Mouse (Mus musculus): ENCODE measurements around the gene Ifitm2. TPM values are rescaled to one million over a fixed set of nuclear protein-coding genes. Genes with fewer than 3 reads are reported as not detected.
"Not testable (repeated sequence)": the region's sequence is repeated elsewhere in the genome, so short reads cannot be mapped to it uniquely, and the experiment has no call there.

Ifitm2 gene
- polyA plus RNA-seq, 1 experiment: 1,180 TPM

DNA sequence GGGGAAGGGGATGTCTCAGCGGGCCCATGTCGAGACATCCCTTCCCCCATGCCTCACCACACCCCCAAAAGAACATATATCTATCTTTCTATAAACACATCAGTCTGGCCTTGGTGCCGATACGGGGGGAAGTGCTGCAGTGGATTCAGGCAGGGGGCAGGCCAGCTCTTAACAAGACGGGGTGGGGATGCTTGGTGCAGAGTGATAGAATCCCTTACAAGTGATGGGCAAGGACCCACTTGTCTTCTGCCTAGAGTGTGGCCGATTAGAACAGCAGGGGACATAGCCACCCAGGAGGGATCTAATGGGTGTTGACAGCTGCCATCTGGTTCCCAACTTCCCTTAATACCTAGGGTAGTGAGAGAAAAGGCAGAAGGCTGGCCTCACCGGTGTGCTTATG is 15.1 kb upstream of the Ifitm2 start:
- Histone ChIP-seq H3K4me1 (ENCODE audit: control insufficient read depth, insufficient read depth, low read length) (peaks cover 9% of the 10 kb centered on the region), H3K4me3 (replicated peaks; ENCODE audit: extremely low read depth, low read depth, low read length) (no peak overlapping the region)
- WGBS: 48% methylated on average over 7 of the region's 7 CpGs
- no peak for TF ChIP-seq POLR2A (IDR thresholded peaks at IDR 0.05; ENCODE audit: borderline replicate concordance, extremely low read depth, low read depth, low read length)
- TF ChIP-seq CTCF (IDR thresholded peaks at IDR 0.05; ENCODE audit: insufficient read depth, low read length): no peak
- DNase-seq: no peak

DNA sequence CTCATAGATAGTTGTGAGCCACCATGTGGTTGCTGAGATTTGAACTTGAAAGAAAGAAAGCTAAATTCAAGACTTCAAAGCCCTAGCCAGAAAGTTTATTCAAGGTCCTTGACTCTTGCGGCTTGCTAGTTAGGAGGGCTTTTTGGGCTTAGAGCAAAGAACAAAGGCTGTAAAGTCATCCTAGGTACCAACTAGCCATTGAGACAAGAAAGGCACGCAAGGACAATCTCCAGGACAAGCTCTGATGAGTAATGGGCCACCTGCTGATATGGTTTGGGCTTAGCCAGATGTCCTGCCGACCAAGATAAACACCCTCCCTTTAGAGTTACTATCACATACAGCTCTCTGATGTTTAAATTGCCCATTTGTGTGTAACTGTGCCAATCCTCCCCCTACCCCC is 12.9 kb upstream of the Ifitm2 start:
- not testable (repeated sequence) for H3K4me1 ChIP-seq (ENCODE audit: control insufficient read depth, insufficient read depth, low read length); DNase-seq; H3K4me3 ChIP-seq (replicated peaks; ENCODE audit: extremely low read depth, low read depth, low read length)
- 47% methylated on average over 3 of the region's 3 CpGs for WGBS

DNA sequence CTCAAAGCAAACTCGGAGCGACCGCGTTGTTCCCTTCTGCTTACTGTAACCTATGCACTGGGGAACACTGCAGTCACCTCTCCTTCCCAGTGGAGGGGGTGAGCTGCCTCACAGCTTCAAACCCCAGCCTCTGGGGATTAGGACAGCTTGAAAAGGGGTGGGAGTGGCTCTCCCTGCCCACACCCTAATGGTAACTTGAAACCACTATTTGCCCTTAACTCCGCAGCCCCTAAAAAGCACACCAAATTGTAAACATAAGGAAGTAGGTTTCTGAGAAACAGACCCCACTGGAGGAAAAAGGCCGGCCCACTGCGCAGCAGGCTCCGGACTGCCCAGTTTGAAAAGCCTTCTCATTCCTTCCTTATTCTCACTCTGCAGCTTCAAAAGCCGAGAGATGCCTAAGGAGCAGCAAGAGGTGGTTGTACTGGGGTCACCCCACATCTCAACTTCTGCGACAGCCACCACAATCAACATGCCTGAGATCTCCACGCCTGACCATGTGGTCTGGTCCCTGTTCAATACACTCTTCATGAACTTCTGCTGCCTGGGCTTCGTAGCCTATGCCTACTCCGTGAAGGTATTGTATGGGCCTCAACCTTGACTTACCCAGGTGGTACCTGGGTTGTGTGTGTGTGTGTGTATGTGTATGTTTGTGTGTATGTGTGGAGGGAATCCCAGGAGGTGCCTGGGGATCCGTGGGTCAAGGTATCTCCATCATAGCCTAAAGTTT is 12.2 kb upstream of the Ifitm2 start:
- WGBS: 24% methylated on average over 14 of the region's 14 CpGs
- Histone ChIP-seq H3K4me3 (replicated peaks; ENCODE audit: extremely low read depth, low read depth, low read length) (peak overlapping the region; percentile 40), H3K4me1 (ENCODE audit: control insufficient read depth, insufficient read depth, low read length) (peaks cover 9% of the 10 kb centered on the region)
- TF ChIP-seq POLR2A (IDR thresholded peaks at IDR 0.05; ENCODE audit: borderline replicate concordance, extremely low read depth, low read depth, low read length): no peak
- 0 out of 2 replicates have a peak, but pooled peaks have one; percentile 1 for TF ChIP-seq CTCF (IDR thresholded peaks at IDR 0.05; ENCODE audit: insufficient read depth, low read length)
- no peak for DNase-seq

DNA sequence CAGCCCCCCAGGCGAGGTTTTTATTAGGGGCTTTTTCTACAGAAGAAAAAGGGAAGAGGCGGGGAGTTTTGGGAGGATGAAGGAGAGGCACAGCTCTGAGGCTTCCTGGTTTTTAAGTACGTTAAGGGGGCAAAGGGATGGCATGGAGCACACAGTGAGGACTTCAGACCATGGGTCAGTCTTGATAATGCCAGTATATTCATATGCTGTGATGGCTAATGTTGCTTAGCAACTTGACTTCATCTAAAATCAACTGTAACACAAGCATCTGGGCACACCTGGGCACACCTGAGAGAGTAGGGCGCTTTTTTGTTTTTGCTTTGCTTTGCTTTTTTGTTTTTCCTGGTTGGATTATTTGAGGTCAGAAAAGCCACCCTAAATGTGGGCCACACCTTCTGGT is 11.1 kb upstream of the Ifitm2 start, which contains the start of gene Ifitm1:
Ifitm1 (plus strand) TSS at position 301 of the 400 bp plus-strand sequence.
- DNase-seq: no peak

DNA sequence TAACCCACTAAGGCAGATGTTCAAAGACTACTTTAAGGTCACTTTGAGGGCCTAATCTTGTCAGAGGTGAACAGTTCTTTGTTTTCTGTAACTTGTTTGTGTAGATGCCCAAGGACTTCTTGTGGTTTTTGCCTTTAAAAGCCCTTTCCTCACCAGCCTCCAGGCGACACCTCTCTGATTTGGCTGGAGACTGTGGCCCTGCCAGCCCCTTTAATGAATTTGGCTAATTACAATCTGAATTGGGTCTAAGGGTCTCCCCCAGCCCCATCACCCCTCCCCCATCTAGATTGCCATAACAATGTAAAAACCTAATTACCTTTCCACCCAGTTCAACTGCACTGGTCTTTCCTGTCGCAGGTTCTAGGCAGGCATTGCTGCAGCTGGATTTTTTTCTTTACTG is 6.9 kb upstream of the Ifitm2 start:
- 92% methylated on average over 2 of the region's 2 CpGs for WGBS

More for the DNA sequence above, 11.1 kb upstream of the Ifitm2 start, which contains the start of gene Ifitm1:
- Histone ChIP-seq H3K4me3 (replicated peaks; ENCODE audit: extremely low read depth, low read depth, low read length) (no peak within 1 kb of the TSS), H3K4me1 (ENCODE audit: control insufficient read depth, insufficient read depth, low read length) (peaks cover 9% of the 10 kb centered on the region)
- TF ChIP-seq POLR2A (IDR thresholded peaks at IDR 0.05; ENCODE audit: borderline replicate concordance, extremely low read depth, low read depth, low read length) (no peak), CTCF (IDR thresholded peaks at IDR 0.05; ENCODE audit: insufficient read depth, low read length) (no peak)
- WGBS: 89% methylated on average over 4 of the region's 4 CpGs

DNA sequence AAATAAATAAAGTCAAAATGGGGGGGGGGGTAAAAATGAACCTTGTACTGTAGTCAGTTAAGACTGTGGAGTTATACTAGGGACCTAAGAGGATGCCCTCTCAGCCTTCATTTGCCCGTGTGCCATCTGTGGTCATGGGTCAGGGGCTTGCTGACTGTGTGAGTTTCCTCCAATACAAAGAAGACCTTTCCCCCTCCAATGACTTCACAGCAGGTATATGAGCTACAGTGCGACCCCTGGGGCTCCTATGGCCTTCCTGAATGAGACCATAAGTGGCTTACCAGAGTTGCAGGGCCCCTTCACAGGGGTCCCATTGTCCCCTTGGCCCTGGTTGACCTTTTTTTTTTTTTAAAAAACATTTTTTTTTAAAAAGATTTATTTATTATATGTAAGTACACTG is 5.6 kb upstream of the Ifitm2 start:
- DNase-seq: no peak
- Histone ChIP-seq H3K4me3 (replicated peaks; ENCODE audit: extremely low read depth, low read depth, low read length) (no peak overlapping the region), H3K4me1 (ENCODE audit: control insufficient read depth, insufficient read depth, low read length) (peaks cover 7% of the 10 kb centered on the region; the same call in 1 of the 2 replicates)
- 94% methylated on average over 2 of the region's 2 CpGs for WGBS
- TF ChIP-seq CTCF (IDR thresholded peaks at IDR 0.05; ENCODE audit: insufficient read depth, low read length) (no peak), POLR2A (IDR thresholded peaks at IDR 0.05; ENCODE audit: borderline replicate concordance, extremely low read depth, low read depth, low read length) (no peak)

More for the DNA sequence above, 6.9 kb upstream of the Ifitm2 start:
- no peak for DNase-seq
- H3K4me1 ChIP-seq (ENCODE audit: control insufficient read depth, insufficient read depth, low read length): peaks cover 2% of the 10 kb centered on the region; the same call in 1 of the 2 replicates
- H3K4me3 ChIP-seq (replicated peaks; ENCODE audit: extremely low read depth, low read depth, low read length): no peak overlapping the region
- TF ChIP-seq CTCF (IDR thresholded peaks at IDR 0.05; ENCODE audit: insufficient read depth, low read length) (no peak), POLR2A (IDR thresholded peaks at IDR 0.05; ENCODE audit: borderline replicate concordance, extremely low read depth, low read depth, low read length) (no peak)

DNA sequence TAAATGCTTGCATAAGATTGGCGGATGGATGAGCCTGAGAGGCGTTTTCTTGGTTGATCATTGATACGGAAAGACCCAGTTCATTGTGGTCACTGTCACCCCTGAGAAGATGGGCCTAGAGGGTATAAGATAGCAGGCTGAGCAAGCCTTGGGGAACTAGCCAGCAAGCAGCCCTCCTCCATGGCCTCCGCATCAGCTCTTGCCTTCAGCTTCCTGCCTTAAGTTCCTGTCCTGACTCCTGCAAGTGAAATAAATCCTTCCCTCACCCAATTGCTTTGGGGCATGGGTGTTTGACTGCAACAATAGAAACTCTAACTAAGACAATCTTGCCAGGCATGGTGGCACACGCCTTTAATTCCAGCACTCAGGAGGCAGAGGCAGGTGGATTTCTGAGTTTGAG is 4.2 kb upstream of the Ifitm2 start:
- whole genome bisulfite sequencing: 80% methylated on average over 5 of the region's 5 CpGs
- H3K4me3 ChIP-seq (replicated peaks; ENCODE audit: extremely low read depth, low read depth, low read length): no peak overlapping the region
- TF ChIP-seq POLR2A (IDR thresholded peaks at IDR 0.05; ENCODE audit: borderline replicate concordance, extremely low read depth, low read depth, low read length) (no peak), CTCF (IDR thresholded peaks at IDR 0.05; ENCODE audit: insufficient read depth, low read length) (no peak)

DNA sequence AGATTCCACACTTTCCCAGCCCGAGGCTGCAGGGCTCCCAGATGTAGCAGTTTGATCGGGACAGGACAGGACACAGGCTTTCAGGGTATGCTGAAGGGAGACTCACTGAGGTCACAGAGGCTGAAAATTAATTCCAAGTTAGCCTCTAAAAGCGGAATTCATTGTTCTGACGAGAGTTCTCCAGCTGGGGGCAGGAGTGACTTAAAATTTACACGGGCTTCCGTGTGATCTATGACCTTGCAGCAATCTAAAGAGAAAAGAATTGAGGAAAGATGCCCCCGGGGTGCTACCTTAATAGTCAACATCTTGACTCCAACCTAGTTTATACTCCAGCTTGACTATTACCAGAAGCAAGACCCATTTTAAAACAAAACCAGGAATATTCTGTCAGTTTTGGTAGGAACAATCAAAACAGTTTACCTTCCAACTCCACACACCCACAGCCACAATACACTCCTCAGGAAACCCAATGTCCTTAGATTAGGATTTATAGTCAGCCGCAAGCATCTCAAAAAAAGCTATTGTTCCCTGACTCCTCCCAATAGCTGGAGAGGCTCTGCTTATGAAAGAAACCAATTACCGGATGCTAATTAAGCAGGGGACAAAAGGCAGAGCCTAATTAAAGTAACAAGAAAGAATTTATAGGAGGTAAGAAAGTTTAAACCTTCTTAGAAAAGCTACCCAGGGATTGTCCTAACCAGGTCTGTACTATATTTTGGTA is 3.6 kb upstream of the Ifitm2 start:
- WGBS: 10% methylated on average over 9 of the region's 9 CpGs
- peaks cover 11% of the 10 kb centered on the region for H3K4me1 ChIP-seq (ENCODE audit: control insufficient read depth, insufficient read depth, low read length)
- no peak for DNase-seq
- no peak overlapping the region for H3K4me3 ChIP-seq (replicated peaks; ENCODE audit: extremely low read depth, low read depth, low read length)
- TF ChIP-seq POLR2A (IDR thresholded peaks at IDR 0.05; ENCODE audit: borderline replicate concordance, extremely low read depth, low read depth, low read length): no peak
- 0 out of 2 replicates have a peak, but pooled peaks have one; percentile 7 for TF ChIP-seq CTCF (IDR thresholded peaks at IDR 0.05; ENCODE audit: insufficient read depth, low read length)

More for the DNA sequence above, 4.2 kb upstream of the Ifitm2 start:
- H3K4me1 ChIP-seq (ENCODE audit: control insufficient read depth, insufficient read depth, low read length): peaks cover 11% of the 10 kb centered on the region
- DNase-seq: no peak

DNA sequence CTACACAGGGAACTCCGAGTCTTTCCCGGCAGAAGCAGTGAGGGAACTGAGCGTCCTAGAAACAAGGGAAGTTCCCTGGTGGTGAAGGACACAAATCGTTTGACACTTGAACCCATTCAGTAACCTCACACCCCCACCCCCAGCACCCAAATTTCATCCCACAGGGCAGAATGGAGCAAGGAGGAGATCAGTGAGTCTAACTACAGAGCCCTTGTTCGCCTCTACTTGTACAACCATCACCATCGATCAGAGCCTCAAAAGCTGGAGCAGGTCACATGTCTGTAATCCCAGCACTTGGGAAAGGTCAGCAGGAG is 726 bp upstream of the Ifitm2 start:
- no peak overlapping the region for H3K4me3 ChIP-seq (replicated peaks; ENCODE audit: extremely low read depth, low read depth, low read length)
- WGBS: 43% methylated on average over 6 of the region's 6 CpGs
- H3K4me1 ChIP-seq (ENCODE audit: control insufficient read depth, insufficient read depth, low read length): peaks cover 25% of the 10 kb centered on the region
- no peak for DNase-seq
- TF ChIP-seq POLR2A (IDR thresholded peaks at IDR 0.05; ENCODE audit: borderline replicate concordance, extremely low read depth, low read depth, low read length): peak; percentile 39; the same call in 1 of the 2 replicates
- no peak for TF ChIP-seq CTCF (IDR thresholded peaks at IDR 0.05; ENCODE audit: insufficient read depth, low read length)

DNA sequence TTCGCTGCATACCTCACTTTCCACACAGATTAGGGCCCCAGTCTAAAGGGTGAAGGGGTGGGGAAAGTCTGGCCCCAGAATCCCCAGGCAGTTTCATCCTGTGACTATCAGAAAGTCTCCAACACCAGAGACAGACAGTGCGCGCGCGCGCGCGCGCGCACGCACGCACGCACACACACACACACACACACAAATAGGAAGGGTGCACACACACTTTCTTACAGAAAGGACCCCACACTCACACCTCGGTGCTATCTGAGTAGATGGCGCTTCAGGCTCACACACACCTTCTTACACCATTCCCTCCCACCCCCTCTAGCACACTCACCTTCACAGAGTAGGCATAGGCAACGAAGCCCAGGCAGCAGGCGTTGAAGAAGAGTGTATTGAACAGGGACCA is 445 bp downstream of the Ifitm2 start:
- DNase-seq: no peak
- TF ChIP-seq POLR2A (IDR thresholded peaks at IDR 0.05; ENCODE audit: borderline replicate concordance, extremely low read depth, low read depth, low read length) (no peak), CTCF (IDR thresholded peaks at IDR 0.05; ENCODE audit: insufficient read depth, low read length) (no peak)
- H3K4me1 ChIP-seq (ENCODE audit: control insufficient read depth, insufficient read depth, low read length): peaks cover 36% of the 10 kb centered on the region

More for the DNA sequence above, 445 bp downstream of the Ifitm2 start:
- H3K4me3 ChIP-seq (replicated peaks; ENCODE audit: extremely low read depth, low read depth, low read length): peak overlapping the region; percentile 100
- WGBS: 0% methylated on average over 17 of the region's 17 CpGs

Data from lung, adult 2 months (tissue).